Mouse (Mus musculus) kidney, embryonic 14.5 days (tissue): ENCODE results near the gene Gbp5. TPM values are rescaled to one million over a fixed set of nuclear protein-coding genes. Genes with fewer than 3 reads are reported as not detected.

Experiments
- ATAC-seq: fragments of 200-750 bp; cut with Nextera tagmentation; 2 replicates; pipeline ENCODE4 v1.8.0; 2017; ENCODE audit warnings: moderate number of reproducible peaks, mild to moderate bottlenecking, moderate TSS enrichment, moderate library complexity; ENCODE audit not compliant: low FRiP score, low TSS enrichment
- H3K27ac ChIP-seq: fragments of 300-500 bp; sonication (generic); 2 replicates; pipeline ENCODE4 v1.5.1; 2014; ENCODE audit warnings: low read depth, mild to moderate bottlenecking, low read length, moderate library complexity, mixed read lengths
- H3K27me3 ChIP-seq: fragments of 300-500 bp; sonication (generic); 2 replicates; pipeline ENCODE4 v1.6.1; 2014; ENCODE audit warnings: mild to moderate bottlenecking, low read length; ENCODE audit not compliant: control insufficient read depth, insufficient read depth
- H3K36me3 ChIP-seq: fragments of 300-500 bp; sonication (generic); 2 replicates; pipeline ENCODE4 v1.6.1; 2014; ENCODE audit warnings: low read length, mixed read lengths; ENCODE audit not compliant: control insufficient read depth, insufficient read depth
- H3K4me1 ChIP-seq: fragments of 300-500 bp; sonication (generic); 2 replicates; pipeline ENCODE4 v1.6.1; 2014; ENCODE audit warnings: low read length, mixed read lengths; ENCODE audit not compliant: control insufficient read depth, insufficient read depth
- H3K4me2 ChIP-seq: fragments of 300-500 bp; sonication (generic); replicated peaks from 2 replicates; pipeline ENCODE4 v1.6.1; 2014; ENCODE audit warnings: low read depth, mild to moderate bottlenecking, low read length
- H3K4me3 ChIP-seq: fragments of 300-500 bp; sonication (generic); 2 replicates; pipeline ENCODE4 v1.5.1; 2014; ENCODE audit warnings: mild to moderate bottlenecking, low read length
- H3K9ac ChIP-seq: fragments of 300-500 bp; sonication (generic); 2 replicates; pipeline ENCODE4 v1.6.1; 2014; ENCODE audit warnings: low read depth, mild to moderate bottlenecking, low read length, moderate library complexity
- H3K9me3 ChIP-seq: fragments of 300-500 bp; sonication (generic); 2 replicates; pipeline ENCODE4 v1.6.1; 2016; ENCODE audit warnings: low read length; ENCODE audit not compliant: control insufficient read depth
- WGBS: fragments of 180-500 bp; shearing (Covaris S2); extraction: QIAGEN DNeasy Blood & Tissue Kit; methylation state at CpG from one replicate; pipeline ENCODE4 v1.1.7; 2014; 5-methylcytosine and 5-hydroxymethylcytosine counted together
- polyA plus RNA-seq: library from polyadenylated mRNA; unstranded; fragments of >200 nt; fragmentation: Nextera tagmentation; extraction: Ambion mirVana; gene quantifications from 2 replicates; pipeline ENCODE4 v1.2.1, GENCODE M21; 2014

The Gbp5 gene
- polyA plus RNA-seq, 1 experiment from 2014 or later: not detected

GRCm38 (mm10) chr3:142490465-142490864 is 3.3 kb upstream of the Gbp5 start:
- Histone ChIP-seq H3K9me3 (no peaks in the 10 kb centered on the region), H3K36me3 (no peaks in the 10 kb centered on the region), H3K27ac (no peak overlapping the region), H3K9ac (no peak overlapping the region), H3K4me2 (no peak overlapping the region), H3K27me3 (no peaks in the 10 kb centered on the region), H3K4me3 (no peak overlapping the region), H3K4me1 (no peaks in the 10 kb centered on the region)
- 77% methylated on average over 1 of the region's 1 CpGs for WGBS
- ATAC-seq: peak; percentile 72; the same call in 1 of the 2 replicates

- WGBS: 92% methylated on average over 5 of the region's 5 CpGs
- no peak for ATAC-seq
Measured at GRCm38 (mm10) chr3:142495146-142495655, 1.4 kb downstream of the Gbp5 start.

GRCm38 (mm10) chr3:142496113-142497101 is 2.6 kb downstream of the Gbp5 start:
- Histone ChIP-seq H3K36me3 (no peaks in the 10 kb centered on the region), H3K4me1 (no peaks in the 10 kb centered on the region), H3K9ac (no peak overlapping the region), H3K27me3 (no peaks in the 10 kb centered on the region), H3K27ac (no peak overlapping the region), H3K9me3 (no peaks in the 10 kb centered on the region), H3K4me3 (no peak overlapping the region), H3K4me2 (peak overlapping the region; percentile 21)
- WGBS: 51% methylated on average over 14 of the region's 14 CpGs
- no peak for ATAC-seq

More at GRCm38 (mm10) chr3:142495146-142495655, 1.4 kb downstream of the Gbp5 start:
- H3K4me2 ChIP-seq: no peak overlapping the region
- no peak overlapping the region for H3K9ac ChIP-seq
- H3K27me3 ChIP-seq: no peaks in the 10 kb centered on the region
- no peaks in the 10 kb centered on the region for H3K4me1 ChIP-seq
- H3K9me3 ChIP-seq: no peaks in the 10 kb centered on the region
- no peaks in the 10 kb centered on the region for H3K36me3 ChIP-seq
- no peak overlapping the region for H3K27ac ChIP-seq
- no peak overlapping the region for H3K4me3 ChIP-seq

GRCm38 (mm10) chr3:142497123-142497841 is 3.5 kb downstream of the Gbp5 start:
- H3K9me3 ChIP-seq: no peaks in the 10 kb centered on the region
- 65% methylated on average over 15 of the region's 15 CpGs for WGBS
- H3K27ac ChIP-seq: no peak overlapping the region
- no peaks in the 10 kb centered on the region for H3K36me3 ChIP-seq
- H3K4me1 ChIP-seq: no peaks in the 10 kb centered on the region
- ATAC-seq: no peak
- no peak overlapping the region for H3K4me3 ChIP-seq
- no peaks in the 10 kb centered on the region for H3K27me3 ChIP-seq
- H3K4me2 ChIP-seq: peak overlapping the region; percentile 21
- H3K9ac ChIP-seq: no peak overlapping the region

GRCm38 (mm10) chr3:142498941-142499340 is 5.2 kb downstream of the Gbp5 start:
- no peak for ATAC-seq
- Histone ChIP-seq H3K4me1 (no peaks in the 10 kb centered on the region), H3K9me3 (no peaks in the 10 kb centered on the region), H3K36me3 (no peaks in the 10 kb centered on the region), H3K4me2 (no peak overlapping the region), H3K4me3 (no peak overlapping the region), H3K27me3 (no peaks in the 10 kb centered on the region), H3K9ac (no peak overlapping the region), H3K27ac (no peak overlapping the region)
- WGBS: 87% methylated on average over 5 of the region's 5 CpGs

- no peak overlapping the region for H3K4me3 ChIP-seq
- no peaks in the 10 kb centered on the region for H3K4me1 ChIP-seq
- no peak overlapping the region for H3K9ac ChIP-seq
- H3K27me3 ChIP-seq: no peaks in the 10 kb centered on the region; the same call in 1 of the 2 replicates
- H3K36me3 ChIP-seq: no peaks in the 10 kb centered on the region
- 92% methylated on average over 3 of the region's 3 CpGs for WGBS
- no peak for ATAC-seq
- no peak overlapping the region for H3K4me2 ChIP-seq
- no peaks in the 10 kb centered on the region for H3K9me3 ChIP-seq
- no peak overlapping the region for H3K27ac ChIP-seq
Measured at GRCm38 (mm10) chr3:142528116-142528515, 34.3 kb downstream of the Gbp5 start.

- Histone ChIP-seq H3K4me3 (peak overlapping the region; percentile 62), H3K27me3 (peaks cover 3% of the 10 kb centered on the region; the same call in 1 of the 2 replicates), H3K4me1 (no peaks in the 10 kb centered on the region), H3K9ac (no peak overlapping the region; the same call in 1 of the 2 replicates), H3K27ac (no peak overlapping the region), H3K4me2 (peak overlapping the region; percentile 96), H3K9me3 (no peaks in the 10 kb centered on the region), H3K36me3 (no peaks in the 10 kb centered on the region)
- WGBS: 38% methylated on average over 2 of the region's 2 CpGs
- no peak for ATAC-seq
Measured at GRCm38 (mm10) chr3:142529597-142529996, 35.8 kb downstream of the Gbp5 start.

GRCm38 (mm10) chr3:142530087-142530953 is 36.5 kb downstream of the Gbp5 start, which contains the start of gene Gbp7:
TSS of gene Gbp7 (plus strand) at chr3:142530342.
- Histone ChIP-seq H3K9ac (peak within 1 kb of the TSS; percentile 55), H3K9me3 (no peaks in the 10 kb centered on the region), H3K4me1 (no peaks in the 10 kb centered on the region), H3K4me2 (peak within 1 kb of the TSS; percentile 96), H3K27me3 (peaks cover 3% of the 10 kb centered on the region; the same call in 1 of the 2 replicates), H3K27ac (no peak within 1 kb of the TSS), H3K36me3 (no peaks in the 10 kb centered on the region), H3K4me3 (peak within 1 kb of the TSS; percentile 62)
- WGBS: under 1% methylated on average over 30 of the region's 30 CpGs
- ATAC-seq: peak; percentile 94
